Mouse (Mus musculus): ENCODE results near the gene Tox3. TPM values are rescaled to one million over a fixed set of nuclear protein-coding genes. Genes with fewer than 3 reads are reported as not detected.
A peak's percentile ranks its signal among the peaks of the same experiment; 100 is the strongest.

Tox3 gene
- polyA plus RNA-seq, 1 experiment from 2014 or later: 5.4 TPM

DNA sequence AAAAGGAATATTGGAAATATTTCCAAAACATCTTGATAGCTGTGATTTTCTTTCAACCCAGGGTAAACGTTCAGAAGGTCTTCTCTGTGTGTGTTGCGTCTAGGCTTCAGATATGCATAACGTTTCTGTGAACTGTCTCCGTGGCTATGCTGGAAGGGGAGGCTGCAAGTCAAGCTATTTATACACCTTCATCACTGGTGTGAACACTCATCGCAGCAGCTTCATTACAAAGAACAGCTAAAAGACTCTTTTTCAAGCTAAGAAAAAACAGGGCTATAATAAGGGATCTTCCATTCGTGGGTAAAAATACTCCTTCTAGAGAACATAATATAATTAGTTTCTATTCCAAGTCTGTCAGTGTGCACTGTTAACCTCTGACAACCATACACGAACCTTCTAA, 33.8 kb downstream of the Tox3 start:
- 84% methylated on average over 7 of the region's 7 CpGs for WGBS
- H3K4me2 ChIP-seq: no peak overlapping the region
- H3K9me3 ChIP-seq: no peaks in the 10 kb centered on the region
- no peak overlapping the region for H3K9ac ChIP-seq
- ATAC-seq (ENCODE audit: insufficient number of reproducible peaks, low FRiP score, low TSS enrichment, low read depth): no peak
- no peak overlapping the region for H3K4me3 ChIP-seq
- H3K36me3 ChIP-seq: no peaks in the 10 kb centered on the region
- no peak overlapping the region for H3K27ac ChIP-seq
- no peaks in the 10 kb centered on the region for H3K27me3 ChIP-seq
- no peaks in the 10 kb centered on the region for H3K4me1 ChIP-seq

DNA sequence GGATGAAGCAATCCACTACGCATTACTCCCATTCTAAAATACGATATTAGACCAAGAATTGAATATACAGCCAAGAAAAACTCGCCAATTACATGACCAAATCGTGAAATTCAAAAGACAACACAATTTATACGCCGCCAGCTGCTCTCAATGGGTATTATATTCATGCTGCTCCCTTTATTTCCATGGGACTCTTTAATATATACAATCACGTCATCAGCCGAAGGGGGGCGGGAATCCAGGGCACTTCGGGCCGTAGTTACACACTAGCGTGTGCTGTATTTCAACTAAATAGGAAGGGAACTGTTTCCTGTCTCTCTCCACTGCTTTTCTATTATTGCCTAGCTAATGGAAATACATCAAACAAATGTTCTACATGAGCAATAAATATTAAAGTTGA, 45.2 kb downstream of the Tox3 start:
- WGBS: 45% methylated on average over 12 of the region's 12 CpGs
- no peak overlapping the region for H3K27ac ChIP-seq

DNA sequence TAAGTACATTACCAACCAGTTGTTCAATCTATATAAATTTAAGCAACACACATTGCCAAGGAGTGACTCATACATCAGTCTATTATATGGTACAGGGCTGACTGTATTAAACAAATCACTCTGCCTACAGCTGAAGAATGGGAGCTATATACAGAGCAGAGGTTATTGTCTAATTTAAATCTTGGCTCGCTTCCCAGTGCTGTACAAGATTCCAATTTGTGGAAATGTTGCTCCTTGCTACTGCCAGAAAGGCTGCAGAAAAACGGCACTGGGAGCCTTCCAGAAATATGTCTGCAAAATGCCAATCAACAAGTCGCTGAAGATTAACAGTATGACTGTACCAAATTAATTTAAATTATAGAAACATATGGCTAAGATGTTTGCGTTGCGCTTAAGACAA, 45.9 kb downstream of the Tox3 start:
- Histone ChIP-seq H3K4me1 (peaks cover 17% of the 10 kb centered on the region; the same call in 1 of the 2 replicates), H3K36me3 (no peaks in the 10 kb centered on the region), H3K4me2 (no peak overlapping the region; the same call in 1 of the 2 replicates), H3K27me3 (0 out of 2 replicates have a peak, but pooled peaks cover 4% of the 10 kb centered on the region), H3K27ac (peak overlapping the region; percentile 63), H3K9ac (no peak overlapping the region), H3K9me3 (no peaks in the 10 kb centered on the region), H3K4me3 (no peak overlapping the region)
- 13% methylated on average over 5 of the region's 5 CpGs for WGBS
- peak; percentile 97 for ATAC-seq (ENCODE audit: insufficient number of reproducible peaks, low FRiP score, low TSS enrichment, low read depth)

More for the DNA sequence above, 45.2 kb downstream of the Tox3 start:
- 0 out of 2 replicates have a peak, but pooled peaks have one; percentile 53 for ATAC-seq (ENCODE audit: insufficient number of reproducible peaks, low FRiP score, low TSS enrichment, low read depth)
- Histone ChIP-seq H3K9me3 (no peaks in the 10 kb centered on the region), H3K27me3 (0 out of 2 replicates have a peak, but pooled peaks cover 4% of the 10 kb centered on the region), H3K4me2 (0 out of 2 replicates have a peak overlapping the region, but pooled peaks have one; percentile 2), H3K4me3 (no peak overlapping the region), H3K4me1 (peaks cover 17% of the 10 kb centered on the region; the same call in 1 of the 2 replicates), H3K9ac (no peak overlapping the region), H3K36me3 (no peaks in the 10 kb centered on the region)

DNA sequence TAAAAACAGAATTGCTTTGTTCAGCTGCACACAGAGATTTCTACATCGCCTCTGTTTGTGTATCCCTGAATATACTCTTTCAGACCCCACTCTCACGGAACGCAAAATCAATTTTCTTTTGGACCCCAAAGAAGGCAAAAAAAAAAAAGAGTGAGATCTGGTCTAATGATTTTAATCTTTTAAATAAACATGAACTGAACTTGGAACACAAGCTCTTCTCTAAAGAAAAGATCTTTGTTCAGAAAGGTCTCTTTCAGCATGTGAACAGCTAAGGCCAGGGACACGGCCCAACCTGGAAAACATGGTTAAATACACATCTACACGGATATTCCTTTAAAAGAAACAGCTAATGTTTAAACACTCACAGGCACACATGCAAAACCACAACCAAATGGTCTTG, 46.6 kb downstream of the Tox3 start:
- Histone ChIP-seq H3K4me1 (peaks cover 17% of the 10 kb centered on the region; the same call in 1 of the 2 replicates), H3K9me3 (no peaks in the 10 kb centered on the region), H3K4me2 (no peak overlapping the region), H3K36me3 (no peaks in the 10 kb centered on the region), H3K4me3 (no peak overlapping the region), H3K27me3 (0 out of 2 replicates have a peak, but pooled peaks cover 4% of the 10 kb centered on the region), H3K9ac (no peak overlapping the region), H3K27ac (peak overlapping the region; percentile 62)
- WGBS: 47% methylated on average over 5 of the region's 5 CpGs
- no peak for ATAC-seq (ENCODE audit: insufficient number of reproducible peaks, low FRiP score, low TSS enrichment, low read depth)

DNA sequence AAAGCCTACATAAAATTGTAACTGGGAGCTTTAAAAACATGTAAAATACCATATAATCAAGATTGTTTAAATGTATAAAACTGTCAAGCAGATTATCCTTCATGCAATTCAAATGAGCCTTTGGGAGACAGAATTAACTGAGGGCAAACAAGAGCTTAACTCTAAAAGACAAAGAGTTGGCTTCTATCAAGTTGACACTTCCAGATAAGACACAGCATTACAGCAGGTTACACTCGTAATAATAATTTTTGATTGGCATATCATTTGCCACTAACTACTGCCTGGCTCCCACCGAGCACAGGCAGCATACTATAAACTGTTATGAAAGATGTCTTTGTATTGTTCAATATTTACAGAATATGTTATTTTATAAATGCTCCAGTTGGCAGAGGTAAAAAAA, 47.2 kb downstream of the Tox3 start:
- H3K9me3 ChIP-seq: no peaks in the 10 kb centered on the region
- 45% methylated on average over 2 of the region's 2 CpGs for WGBS
- H3K36me3 ChIP-seq: no peaks in the 10 kb centered on the region
- H3K4me1 ChIP-seq: peaks cover 17% of the 10 kb centered on the region; the same call in 1 of the 2 replicates
- no peak overlapping the region for H3K4me3 ChIP-seq
- no peak overlapping the region for H3K9ac ChIP-seq
- no peak overlapping the region for H3K27ac ChIP-seq
- H3K27me3 ChIP-seq: 0 out of 2 replicates have a peak, but pooled peaks cover 4% of the 10 kb centered on the region
- ATAC-seq (ENCODE audit: insufficient number of reproducible peaks, low FRiP score, low TSS enrichment, low read depth): no peak
- no peak overlapping the region for H3K4me2 ChIP-seq

DNA sequence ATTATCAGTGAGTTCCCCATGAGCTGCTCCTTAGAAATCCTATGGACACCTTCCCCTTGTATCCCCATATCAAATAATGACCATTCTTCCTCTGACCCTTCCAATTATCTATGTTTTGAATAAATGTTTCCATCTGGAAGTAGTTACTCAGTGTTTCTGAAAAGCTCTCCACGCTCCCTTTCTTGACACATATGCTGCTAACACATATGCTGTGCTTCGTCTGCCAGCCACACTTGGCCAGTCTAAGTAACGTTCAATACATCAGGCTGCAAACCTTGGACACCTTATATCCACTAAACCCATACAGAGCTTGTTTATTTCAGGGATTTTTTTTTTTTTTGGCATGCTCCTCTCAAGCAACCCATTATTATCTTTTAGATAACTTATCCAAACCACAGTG, 54.1 kb downstream of the Tox3 start:
- H3K4me2 ChIP-seq: no peak overlapping the region
- H3K4me1 ChIP-seq: no peaks in the 10 kb centered on the region
- no peaks in the 10 kb centered on the region for H3K36me3 ChIP-seq
- WGBS: 57% methylated on average over 3 of the region's 3 CpGs
- H3K27ac ChIP-seq: no peak overlapping the region
- H3K27me3 ChIP-seq: no peaks in the 10 kb centered on the region
- H3K4me3 ChIP-seq: no peak overlapping the region
- H3K9me3 ChIP-seq: no peaks in the 10 kb centered on the region
- no peak for ATAC-seq (ENCODE audit: insufficient number of reproducible peaks, low FRiP score, low TSS enrichment, low read depth)
- H3K9ac ChIP-seq: no peak overlapping the region

DNA sequence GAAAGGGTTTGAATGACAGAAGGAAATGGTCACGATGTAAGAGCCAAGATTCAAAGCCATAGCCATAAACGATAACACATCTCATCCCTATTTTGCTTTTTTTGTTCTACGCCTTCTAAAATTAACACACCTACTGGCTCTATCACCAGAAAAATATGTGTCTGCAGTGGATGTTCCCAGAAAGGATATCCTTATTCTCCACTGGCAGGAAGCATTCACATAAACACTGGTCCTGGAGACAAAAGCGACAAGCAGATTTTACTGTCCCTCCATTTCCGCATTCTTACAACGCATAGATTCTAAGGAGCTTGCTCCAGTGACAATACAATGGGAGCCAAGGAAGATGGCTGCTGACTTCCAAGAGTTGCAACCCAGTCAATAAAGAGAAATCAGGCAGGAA, 57.3 kb downstream of the Tox3 start:
- H3K9me3 ChIP-seq: no peaks in the 10 kb centered on the region
- no peak overlapping the region for H3K27ac ChIP-seq
- no peaks in the 10 kb centered on the region for H3K36me3 ChIP-seq
- no peak overlapping the region for H3K9ac ChIP-seq
- 92% methylated on average over 6 of the region's 6 CpGs for WGBS
- no peak overlapping the region for H3K4me2 ChIP-seq
- H3K4me3 ChIP-seq: no peak overlapping the region
- no peaks in the 10 kb centered on the region for H3K4me1 ChIP-seq
- H3K27me3 ChIP-seq: no peaks in the 10 kb centered on the region
- no peak for ATAC-seq (ENCODE audit: insufficient number of reproducible peaks, low FRiP score, low TSS enrichment, low read depth)

DNA sequence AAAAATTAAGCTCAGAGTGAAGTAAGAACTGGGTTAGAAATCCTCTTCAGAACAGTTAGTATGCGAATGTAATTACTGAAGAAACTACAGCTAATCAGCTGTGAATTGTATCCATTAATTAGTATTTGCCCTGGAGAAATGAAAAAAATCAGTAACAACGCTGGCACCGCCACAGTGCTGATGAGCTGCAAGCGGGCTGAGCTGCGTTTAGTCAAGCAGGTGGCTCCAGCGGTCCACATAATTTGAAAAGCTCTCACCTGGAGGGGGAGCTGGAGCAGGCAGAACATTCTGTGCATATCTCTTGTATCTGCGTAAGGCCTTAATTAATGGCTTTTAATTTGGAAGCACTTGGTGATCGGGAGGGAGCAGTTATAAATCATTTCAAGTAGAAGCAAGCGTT, 71.4 kb downstream of the Tox3 start:
- H3K4me3 ChIP-seq: no peak overlapping the region
- no peak for ATAC-seq (ENCODE audit: insufficient number of reproducible peaks, low FRiP score, low TSS enrichment, low read depth)
- no peaks in the 10 kb centered on the region for H3K36me3 ChIP-seq
- H3K4me2 ChIP-seq: no peak overlapping the region
- H3K27me3 ChIP-seq: peaks cover 8% of the 10 kb centered on the region; the same call in 1 of the 2 replicates
- H3K9me3 ChIP-seq: no peaks in the 10 kb centered on the region
- no peak overlapping the region for H3K9ac ChIP-seq
- WGBS: 63% methylated on average over 9 of the region's 9 CpGs
- no peak overlapping the region for H3K27ac ChIP-seq
- H3K4me1 ChIP-seq: no peaks in the 10 kb centered on the region

DNA sequence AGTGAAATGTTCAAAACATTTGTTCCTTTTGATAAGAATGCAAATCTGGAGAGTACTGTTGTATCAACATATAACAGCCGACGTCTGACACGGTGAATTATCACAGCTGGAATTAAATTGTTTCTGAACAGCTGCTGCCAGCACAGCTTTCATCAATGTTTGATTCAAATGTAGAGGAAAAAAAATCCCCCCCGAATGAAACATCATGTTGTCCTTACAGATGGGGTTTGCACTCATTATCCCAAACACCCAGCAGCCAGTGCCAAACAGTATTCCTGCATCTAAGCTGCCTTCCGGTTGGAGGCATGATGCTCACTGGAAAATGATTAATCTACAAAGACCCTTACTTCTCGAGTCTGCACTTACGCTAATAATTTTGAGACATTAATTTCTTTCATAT, 75.0 kb downstream of the Tox3 start:
- no peak overlapping the region for H3K4me3 ChIP-seq
- no peak overlapping the region for H3K27ac ChIP-seq
- H3K36me3 ChIP-seq: no peaks in the 10 kb centered on the region
- H3K9ac ChIP-seq: no peak overlapping the region
- 0 out of 2 replicates have a peak, but pooled peaks cover 5% of the 10 kb centered on the region for H3K4me1 ChIP-seq
- H3K9me3 ChIP-seq: no peaks in the 10 kb centered on the region
- no peak for ATAC-seq (ENCODE audit: insufficient number of reproducible peaks, low FRiP score, low TSS enrichment, low read depth)
- peaks cover 5% of the 10 kb centered on the region; the same call in 1 of the 2 replicates for H3K27me3 ChIP-seq
- no peak overlapping the region for H3K4me2 ChIP-seq
- 63% methylated on average over 7 of the region's 7 CpGs for WGBS

DNA sequence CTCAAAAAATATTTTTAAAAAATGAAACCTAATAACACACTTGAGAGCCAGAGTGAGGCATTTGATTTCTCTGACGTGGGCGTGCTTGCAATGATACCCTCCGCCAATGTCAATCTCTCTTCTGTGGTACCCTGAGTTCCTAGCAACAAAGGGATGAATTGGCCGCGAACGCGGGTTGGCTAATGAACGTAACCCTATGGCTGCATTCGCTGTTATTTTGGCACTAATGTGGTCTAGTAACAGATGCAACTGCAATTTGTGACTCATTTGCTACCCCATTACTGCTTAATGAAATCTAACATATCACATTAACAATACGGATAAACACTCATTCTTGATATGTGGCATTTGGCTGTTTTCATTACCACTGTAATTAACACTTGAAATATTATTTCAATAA, 76.2 kb downstream of the Tox3 start:
- no peaks in the 10 kb centered on the region for H3K36me3 ChIP-seq
- no peak for ATAC-seq (ENCODE audit: insufficient number of reproducible peaks, low FRiP score, low TSS enrichment, low read depth)
- no peak overlapping the region for H3K27ac ChIP-seq
- no peak overlapping the region for H3K4me2 ChIP-seq
- peaks cover 2% of the 10 kb centered on the region; the same call in 1 of the 2 replicates for H3K27me3 ChIP-seq
- no peak overlapping the region for H3K4me3 ChIP-seq
- H3K9ac ChIP-seq: no peak overlapping the region
- H3K9me3 ChIP-seq: no peaks in the 10 kb centered on the region
- 0 out of 2 replicates have a peak, but pooled peaks cover 5% of the 10 kb centered on the region for H3K4me1 ChIP-seq
- 89% methylated on average over 10 of the region's 10 CpGs for WGBS

DNA sequence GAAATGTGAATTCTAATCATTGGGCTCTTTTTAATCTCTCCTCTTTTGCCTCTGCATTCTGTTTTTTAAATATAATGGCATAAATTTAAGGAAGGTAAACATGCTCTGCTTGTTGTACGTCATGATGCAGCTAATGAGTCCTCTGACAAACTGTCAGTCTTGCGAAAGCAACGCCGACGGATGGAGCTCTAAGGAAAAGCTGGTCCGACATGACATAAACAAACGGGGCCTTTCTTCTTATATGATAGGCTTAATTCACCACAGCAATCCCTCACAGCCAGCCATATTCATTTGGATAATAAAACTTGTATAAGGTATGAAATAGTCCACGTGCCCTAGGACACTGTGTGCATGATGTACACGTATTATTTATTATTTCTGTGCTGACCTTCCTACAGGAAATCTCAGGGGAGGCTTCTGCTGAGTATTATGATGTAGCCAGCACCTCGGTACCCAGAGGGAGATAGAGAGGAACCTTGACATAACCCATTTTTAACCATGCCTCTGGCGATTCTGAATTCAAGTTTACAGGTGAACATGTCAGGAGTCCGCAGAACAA, 80.4 kb downstream of the Tox3 start:
- H3K4me2 ChIP-seq: no peak overlapping the region
- H3K9me3 ChIP-seq: no peaks in the 10 kb centered on the region
- peaks cover 15% of the 10 kb centered on the region; the same call in 1 of the 2 replicates for H3K27me3 ChIP-seq
- H3K36me3 ChIP-seq: no peaks in the 10 kb centered on the region
- no peak overlapping the region for H3K4me3 ChIP-seq
- WGBS: 62% methylated on average over 12 of the region's 12 CpGs
- no peak overlapping the region for H3K27ac ChIP-seq
- ATAC-seq (ENCODE audit: insufficient number of reproducible peaks, low FRiP score, low TSS enrichment, low read depth): no peak
- H3K4me1 ChIP-seq: 0 out of 2 replicates have a peak, but pooled peaks cover 5% of the 10 kb centered on the region
- H3K9ac ChIP-seq: no peak overlapping the region

DNA sequence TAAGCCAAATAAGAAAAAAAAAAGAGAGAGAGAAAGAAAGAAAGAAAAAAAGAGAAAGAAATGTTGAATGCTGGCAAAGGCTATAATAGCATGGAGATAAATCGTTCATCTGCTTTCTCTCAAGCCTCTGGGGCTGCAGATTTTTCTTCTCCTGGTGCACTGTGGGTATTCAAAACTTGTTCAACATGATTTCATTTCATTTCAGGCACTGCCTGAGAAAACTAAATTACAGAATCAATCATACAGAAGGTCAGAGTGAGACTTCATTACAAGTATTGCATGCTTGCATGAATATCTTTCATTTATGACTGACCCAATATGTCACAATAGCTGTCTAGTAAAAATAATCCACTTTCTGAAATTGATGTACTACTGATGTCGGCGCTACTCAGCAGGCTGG, 81.2 kb downstream of the Tox3 start:
- ATAC-seq (ENCODE audit: insufficient number of reproducible peaks, low FRiP score, low TSS enrichment, low read depth): no peak
- H3K27me3 ChIP-seq: peaks cover 15% of the 10 kb centered on the region; the same call in 1 of the 2 replicates
- no peak overlapping the region for H3K9ac ChIP-seq
- H3K4me3 ChIP-seq: no peak overlapping the region
- no peaks in the 10 kb centered on the region for H3K36me3 ChIP-seq
- no peak overlapping the region for H3K4me2 ChIP-seq
- 70% methylated on average over 3 of the region's 3 CpGs for WGBS
- H3K9me3 ChIP-seq: no peaks in the 10 kb centered on the region
- 0 out of 2 replicates have a peak, but pooled peaks cover 5% of the 10 kb centered on the region for H3K4me1 ChIP-seq
- no peak overlapping the region for H3K27ac ChIP-seq

All from limb, embryonic 15.5 days (tissue).